13 mouse cellular contexts compared by ENCODE assay signal in genomic region chr16:89675009-89675785, GRCm38 (mm10).
DNase-seq lines count a peak whose midpoint lies in the region; ATAC-seq lines count a peak whose summit lies in the region.
"Had no signal": no experiment of that assay in that cellular context is flagged by ENCODE, and none has a peak within 500 bp of the region (broad histone marks: within the 10 kb centered on the region; RNA-seq: fewer than 3 reads in every experiment).

No protein-coding gene starts in this region.

- 0 out of 2 replicates have a peak, but pooled peaks have one; percentile 39 for ATAC-seq in kidney, embryonic 14.5 days (ENCODE audit: low FRiP score, low TSS enrichment)
- no peak; the same call in 1 of the 2 replicates for ATAC-seq in kidney, embryonic 16.5 days (ENCODE audit: low FRiP score, low TSS enrichment)
- ATAC-seq in hindbrain, embryonic 15.5 days (ENCODE audit: low FRiP score, low read depth): no peak
- peak; percentile 96 for ATAC-seq in megakaryocyte-erythroid progenitor cell, adult 5-6 weeks (replicated peaks; ENCODE audit: low FRiP score, low TSS enrichment, poor library complexity, severe bottlenecking)

- peak; percentile 5 for DNase-seq in c-Kit-positive CD71-negative TER-119-negative erythroid progenitor cells, embryonic 14.5 days (ENCODE audit: low read depth)
- no peak for DNase-seq in natural killer cell, adult 2 months (ENCODE audit: low spot score in 2 of 2)
- no peak for DNase-seq in layer of hippocampus, adult 18-20 months (ENCODE audit: low spot score in 2 of 2)
- DNase-seq: adrenal gland, adult 2 months; kidney, adult 2 months; thymus, postnatal 25 days had no signal

- no peaks in the 10 kb centered on the region for H3K36me3 ChIP-seq in kidney, embryonic 14.5 days (ENCODE audit: control insufficient read depth, insufficient read depth, low read length)
- no peaks in the 10 kb centered on the region for H3K36me3 ChIP-seq in kidney, embryonic 16.5 days (ENCODE audit: insufficient read depth, low read length)
- H3K36me3 ChIP-seq in hindbrain, embryonic 15.5 days: no peaks in the 10 kb centered on the region
- H3K36me3 ChIP-seq: embryonic facial prominence, embryonic 15.5 days had no signal

- no peak overlapping the region for H3K27ac ChIP-seq in kidney, embryonic 14.5 days (ENCODE audit: low read depth, low read length)
- H3K27ac ChIP-seq in kidney, embryonic 16.5 days (ENCODE audit: low read length): no peak overlapping the region
- no peak overlapping the region for H3K27ac ChIP-seq in hindbrain, embryonic 15.5 days (replicated peaks)
- H3K27ac ChIP-seq: embryonic facial prominence, embryonic 15.5 days; forebrain, embryonic 13.5 days had no signal

- no peak overlapping the region for H3K4me3 ChIP-seq in kidney, embryonic 14.5 days (ENCODE audit: low read length)
- no peak overlapping the region for H3K4me3 ChIP-seq in kidney, embryonic 16.5 days (ENCODE audit: low read length)
- H3K4me3 ChIP-seq in hindbrain, embryonic 15.5 days: no peak overlapping the region
- H3K4me3 ChIP-seq: embryonic facial prominence, embryonic 15.5 days; forebrain, embryonic 13.5 days had no signal

- H3K9me3 ChIP-seq in kidney, embryonic 14.5 days (ENCODE audit: control insufficient read depth, low read length): no peaks in the 10 kb centered on the region
- H3K9me3 ChIP-seq in kidney, embryonic 16.5 days (ENCODE audit: low read length): no peaks in the 10 kb centered on the region
- no peaks in the 10 kb centered on the region for H3K9me3 ChIP-seq in hindbrain, embryonic 15.5 days
- H3K9me3 ChIP-seq: embryonic facial prominence, embryonic 15.5 days; forebrain, embryonic 13.5 days had no signal

- no peaks in the 10 kb centered on the region for H3K27me3 ChIP-seq in kidney, embryonic 14.5 days (ENCODE audit: control insufficient read depth, insufficient read depth, low read length)
- H3K27me3 ChIP-seq in kidney, embryonic 16.5 days (ENCODE audit: insufficient read depth, low read length): no peaks in the 10 kb centered on the region
- H3K27me3 ChIP-seq in hindbrain, embryonic 15.5 days: no peaks in the 10 kb centered on the region
- H3K27me3 ChIP-seq: CH12.LX; embryonic facial prominence, embryonic 15.5 days; forebrain, embryonic 13.5 days had no signal

- H3K4me2 ChIP-seq in kidney, embryonic 14.5 days (replicated peaks; ENCODE audit: low read depth, low read length): no peak overlapping the region
- H3K4me2 ChIP-seq in kidney, embryonic 16.5 days (replicated peaks; ENCODE audit: low read depth, low read length): no peak overlapping the region
- H3K4me2 ChIP-seq in hindbrain, embryonic 15.5 days: peak overlapping the region; percentile 27
- H3K4me2 ChIP-seq: embryonic facial prominence, embryonic 15.5 days; forebrain, embryonic 13.5 days had no signal

- no peak overlapping the region for H3K9ac ChIP-seq in kidney, embryonic 14.5 days (ENCODE audit: low read depth, low read length)
- H3K9ac ChIP-seq in kidney, embryonic 16.5 days (replicated peaks; ENCODE audit: low read length): no peak overlapping the region
- no peak overlapping the region for H3K9ac ChIP-seq in hindbrain, embryonic 15.5 days
- H3K9ac ChIP-seq: embryonic facial prominence, embryonic 15.5 days; forebrain, embryonic 13.5 days had no signal

- no peaks in the 10 kb centered on the region for H3K4me1 ChIP-seq in kidney, embryonic 14.5 days (ENCODE audit: control insufficient read depth, insufficient read depth, low read length)
- peaks cover 7% of the 10 kb centered on the region; the same call in 1 of the 2 replicates for H3K4me1 ChIP-seq in kidney, embryonic 16.5 days (ENCODE audit: insufficient read depth, low read length)
- peaks cover 13% of the 10 kb centered on the region for H3K4me1 ChIP-seq in hindbrain, embryonic 15.5 days (replicated peaks)
- H3K4me1 ChIP-seq: embryonic facial prominence, embryonic 15.5 days had no signal

- 50% methylated on average over 13 of the region's 13 CpGs for WGBS in kidney, embryonic 14.5 days
- WGBS in kidney, embryonic 16.5 days: 50% methylated on average over 13 of the region's 13 CpGs
- WGBS in hindbrain, embryonic 15.5 days: 46% methylated on average over 13 of the region's 13 CpGs

Comparison
In these comparisons a context has a peak if more than half of its experiments do, and no peak if none do; other contexts are left out.
1. ATAC-seq: peak in kidney, embryonic 14.5 days (single experiment) and megakaryocyte-erythroid progenitor cell, adult 5-6 weeks (single experiment); none in kidney, embryonic 16.5 days (single experiment) and hindbrain, embryonic 15.5 days (single experiment).